Mouse (Mus musculus) heart, postnatal 25 days (tissue): ENCODE results near the gene Prr19. TPM values are rescaled to one million over a fixed set of nuclear protein-coding genes. Genes with fewer than 3 reads are reported as not detected.
"Not testable (repeated sequence)": the region's sequence is repeated elsewhere in the genome, so short reads cannot be mapped to it uniquely, and the experiment has no call there.

Source experiments
- DNase-seq: peaks from one replicate; pipeline ENCODE4 v3.0.0; 2022; ENCODE audit warnings: low spot score
- intact Hi-C: fragments of 180-260 bp; cut with DNase I; formaldehyde crosslinking; loops from one replicate; pipeline ENCODE4 v1.15.1; 2025
- total RNA-seq, 2 experiments: library from RNA; stranded (reverse); gene quantifications; 2 replicates each; pipeline ENCODE4 v1.2.3; 2021

Gene Prr19
- not detected for total RNA-seq

DNA sequence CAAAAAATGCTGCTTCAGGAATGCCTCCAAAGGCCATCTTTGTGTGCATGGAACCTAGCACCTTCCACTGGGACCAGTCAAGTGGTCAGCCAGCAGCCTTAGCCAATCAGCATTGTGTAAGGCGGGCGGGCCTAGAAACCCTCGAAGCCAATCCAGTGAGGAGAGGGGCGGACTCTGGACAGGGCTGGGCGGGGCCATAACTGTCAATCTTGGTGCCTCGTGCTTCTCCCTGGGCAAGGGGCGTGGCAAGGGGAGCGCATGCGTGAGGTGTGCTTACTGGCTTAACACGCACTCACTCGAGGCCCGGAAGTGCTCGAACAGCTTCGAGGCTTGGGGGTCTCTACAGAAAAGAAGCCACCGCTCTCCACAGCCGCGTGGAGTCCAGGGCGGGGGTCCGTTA is at the start of gene Prr19:
TSS of gene Prr19 (plus strand) at position 349 of the 400 bp plus-strand sequence.
- intact Hi-C loops = no loop called here

DNA sequence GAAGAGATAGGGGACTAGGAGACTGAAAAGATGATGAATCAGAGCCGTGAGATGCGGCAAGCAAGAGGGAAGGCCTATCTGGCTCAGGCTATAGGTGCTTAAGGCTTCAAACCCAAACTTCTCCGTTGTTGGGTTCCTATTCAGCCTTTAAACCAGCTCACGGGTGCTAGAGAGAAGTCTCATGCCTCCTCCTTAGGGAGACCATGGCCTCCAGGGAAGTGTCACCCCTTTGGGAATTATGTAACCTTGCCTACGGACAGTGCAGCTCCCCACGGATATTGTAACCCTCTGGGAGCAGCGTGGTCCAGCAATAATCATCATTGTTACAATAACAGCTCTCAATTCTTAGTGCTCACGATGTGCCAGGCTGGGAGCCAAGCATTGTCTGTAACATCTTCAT is 49.4 kb upstream of the Prr19 start:
- intact Hi-C loops = loop anchor here (2.0 kb wide), 1 partner anchor 15 kb away; the partner anchor contains the start of gene Cic
- no peak for DNase-seq

More for the DNA sequence above, at the start of gene Prr19:
- DNase-seq = no peak

GRCm38 (mm10) chr7:25261896-25262295 is 39.3 kb upstream of the Prr19 start:
- intact Hi-C loops = no loop called here
- no peak for DNase-seq

GRCm38 (mm10) chr7:25263968-25264870 is 37.0 kb upstream of the Prr19 start:
- intact Hi-C loops = no loop called here
- no peak for DNase-seq

- not testable (repeated sequence) for DNase-seq
- intact Hi-C loops = loop anchor here (2.0 kb wide), 1 partner anchor 13 kb away; no protein-coding TSS in a partner anchor
These were observed 35.5 kb upstream of the Prr19 start for GRCm38 (mm10) chr7:25265743-25266142.

DNA sequence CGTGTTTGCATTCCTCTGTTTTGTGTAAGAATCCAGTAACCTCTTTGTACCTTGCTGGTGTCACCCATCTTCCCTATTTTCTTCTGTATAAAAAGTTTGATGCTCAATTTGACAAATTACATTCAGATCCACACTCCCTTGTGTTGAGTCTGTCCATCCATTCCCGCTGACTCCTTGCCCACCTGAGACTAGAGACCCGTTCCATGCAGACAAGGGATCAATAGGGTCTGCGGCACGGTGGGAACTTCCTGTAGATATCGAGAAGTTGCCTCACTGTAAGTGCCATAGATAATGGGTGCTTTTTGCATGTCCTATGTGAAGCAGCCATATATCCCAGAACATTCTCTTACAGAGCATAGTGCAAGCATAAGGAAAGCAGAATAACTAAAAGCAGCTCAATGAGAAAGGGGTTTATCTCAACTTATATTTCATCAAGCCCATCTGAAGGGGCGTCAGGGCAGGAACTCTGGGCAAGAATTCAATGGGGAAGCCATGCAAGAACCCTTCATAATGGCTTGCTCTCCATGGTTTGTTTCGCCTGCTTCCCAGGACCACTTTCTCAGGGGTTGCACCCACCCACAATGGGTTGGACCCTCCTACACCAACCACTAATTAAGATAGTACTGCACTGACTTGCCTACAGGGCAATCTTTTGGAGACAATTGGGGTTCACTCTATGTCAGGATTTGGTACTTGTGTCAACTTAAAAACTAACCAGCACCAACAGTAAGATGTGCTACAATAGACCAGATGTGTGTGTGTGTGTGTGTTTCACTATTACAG is 34.8 kb upstream of the Prr19 start:
- intact Hi-C loops = loop anchor here (2.0 kb wide), 1 partner anchor 14 kb away; no protein-coding TSS in a partner anchor
- DNase-seq = no peak

GRCm38 (mm10) chr7:25267301-25267750 is 33.9 kb upstream of the Prr19 start, which contains the start of gene Cic:
TSS of gene Cic (plus strand) at chr7:25267704.
- intact Hi-C loops = loop anchor here (2.0 kb wide), 1 partner anchor 15 kb away; no protein-coding TSS in a partner anchor
- peak; percentile 99 for DNase-seq

GRCm38 (mm10) chr7:25267751-25268463 is 33.3 kb upstream of the Prr19 start:
- peak; percentile 100 for DNase-seq
- intact Hi-C loops = loop anchor here (2.0 kb wide), 1 partner anchor 15 kb away; no protein-coding TSS in a partner anchor

DNA sequence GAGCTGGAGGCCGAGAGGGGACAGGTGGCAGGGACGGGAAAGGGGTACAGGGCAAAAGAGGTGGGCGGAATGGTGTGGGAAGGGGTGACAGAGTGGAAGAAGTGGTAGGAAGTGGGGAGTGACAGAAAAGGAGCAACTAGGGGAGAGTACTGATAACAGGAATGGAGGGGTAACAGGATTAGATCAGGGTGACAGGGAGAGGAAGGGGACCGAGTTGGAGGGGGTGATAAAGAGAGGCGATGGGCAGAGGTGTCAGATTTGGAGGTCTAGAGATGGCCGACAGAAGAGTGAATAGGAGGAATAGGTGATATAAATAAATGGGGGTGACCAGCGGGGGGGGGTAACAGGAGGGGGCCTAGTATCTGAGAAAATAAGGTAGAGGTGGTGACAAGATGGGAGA is 32.6 kb upstream of the Prr19 start:
- intact Hi-C loops = no loop called here

GRCm38 (mm10) chr7:25269029-25269428 is 32.2 kb upstream of the Prr19 start:
- intact Hi-C loops = no loop called here
- DNase-seq = no peak

More for the DNA sequence above, 32.6 kb upstream of the Prr19 start:
- DNase-seq = no peak

GRCm38 (mm10) chr7:25269545-25270271 is 31.5 kb upstream of the Prr19 start:
- DNase-seq = no peak
- intact Hi-C loops = no loop called here

DNA sequence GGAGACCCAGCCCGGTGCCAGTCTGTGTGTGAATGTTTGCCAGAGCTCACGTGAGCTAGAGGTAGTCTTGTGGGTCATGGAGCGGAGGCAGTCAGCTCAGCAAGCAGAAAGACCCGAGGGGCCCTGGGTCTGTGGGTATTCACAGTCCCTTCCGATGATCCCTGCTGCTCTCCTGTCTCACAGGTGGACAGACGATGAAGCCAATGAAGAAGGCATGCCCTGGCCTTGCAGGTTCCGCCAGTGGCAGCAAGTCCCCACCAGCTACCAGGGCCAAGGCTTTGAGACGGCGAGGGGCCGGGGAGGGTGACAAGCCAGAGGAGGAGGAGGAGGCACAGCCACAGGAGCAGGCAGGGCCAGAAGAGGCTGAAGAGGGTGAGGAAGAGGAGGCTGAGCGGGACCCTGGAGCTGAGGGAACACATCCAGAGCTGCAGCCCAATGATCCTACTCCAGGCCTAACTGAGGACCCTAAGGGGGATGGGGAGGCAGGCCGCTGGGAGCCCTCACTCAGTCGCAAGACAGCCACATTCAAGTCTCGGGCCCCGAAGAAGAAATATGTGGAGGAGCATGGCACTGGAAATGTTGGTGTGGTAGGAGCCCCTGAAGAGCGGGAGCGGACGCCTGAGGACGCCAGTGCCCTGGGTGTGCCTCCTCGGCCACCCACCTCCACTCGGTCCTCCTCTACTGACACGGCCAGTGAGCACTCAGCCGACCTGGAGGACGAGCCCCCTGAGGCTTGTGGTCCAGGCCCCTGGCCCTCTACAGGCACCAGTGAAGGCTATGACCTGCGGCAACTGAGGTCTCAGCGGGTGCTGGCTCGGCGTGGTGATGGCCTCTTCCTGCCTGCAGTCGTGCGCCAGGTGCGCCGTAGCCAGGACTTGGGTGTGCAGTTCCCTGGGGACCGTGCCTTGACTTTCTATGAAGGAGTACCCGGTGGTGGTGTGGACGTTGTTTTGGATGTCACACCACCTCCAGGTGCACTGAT is 30.3 kb upstream of the Prr19 start:
- DNase-seq = no peak
- intact Hi-C loops = no loop called here

DNA sequence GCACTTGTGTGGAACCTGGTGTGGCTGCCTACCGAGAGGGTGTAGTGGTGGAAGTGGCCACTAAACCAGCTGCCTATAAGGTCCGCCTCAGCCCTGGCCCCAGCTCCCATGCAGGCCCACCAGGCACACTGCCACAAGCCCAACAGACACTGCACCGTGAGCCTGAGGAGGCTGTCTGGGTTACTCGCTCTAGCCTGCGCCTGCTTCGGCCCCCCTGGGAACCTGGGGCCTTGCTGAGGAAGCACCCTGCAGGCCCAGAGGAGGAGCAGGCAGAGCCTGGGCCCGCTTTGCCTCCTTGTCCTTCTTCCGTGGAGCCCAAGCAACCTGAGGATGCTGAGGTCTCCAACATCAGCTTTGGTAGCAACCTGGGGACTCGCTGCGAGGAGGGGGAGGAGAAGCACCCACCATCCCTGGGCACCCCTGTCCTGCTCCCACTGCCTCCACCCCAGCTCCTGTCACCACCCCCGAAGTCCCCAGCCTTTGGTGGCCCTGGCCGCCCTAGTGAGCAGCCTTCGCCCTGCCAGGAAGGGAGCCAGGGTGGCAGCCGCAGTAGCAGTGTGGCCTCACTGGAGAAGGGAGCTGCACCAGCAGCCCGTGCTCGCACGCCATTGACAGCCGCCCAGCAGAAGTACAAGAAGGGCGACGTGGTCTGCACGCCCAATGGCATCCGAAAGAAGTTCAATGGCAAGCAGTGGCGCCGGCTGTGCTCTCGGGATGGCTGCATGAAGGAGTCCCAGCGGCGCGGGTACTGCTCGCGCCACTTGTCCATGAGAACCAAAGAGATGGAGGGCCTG is 29.4 kb upstream of the Prr19 start:
- intact Hi-C loops = no loop called here
- DNase-seq = no peak

DNA sequence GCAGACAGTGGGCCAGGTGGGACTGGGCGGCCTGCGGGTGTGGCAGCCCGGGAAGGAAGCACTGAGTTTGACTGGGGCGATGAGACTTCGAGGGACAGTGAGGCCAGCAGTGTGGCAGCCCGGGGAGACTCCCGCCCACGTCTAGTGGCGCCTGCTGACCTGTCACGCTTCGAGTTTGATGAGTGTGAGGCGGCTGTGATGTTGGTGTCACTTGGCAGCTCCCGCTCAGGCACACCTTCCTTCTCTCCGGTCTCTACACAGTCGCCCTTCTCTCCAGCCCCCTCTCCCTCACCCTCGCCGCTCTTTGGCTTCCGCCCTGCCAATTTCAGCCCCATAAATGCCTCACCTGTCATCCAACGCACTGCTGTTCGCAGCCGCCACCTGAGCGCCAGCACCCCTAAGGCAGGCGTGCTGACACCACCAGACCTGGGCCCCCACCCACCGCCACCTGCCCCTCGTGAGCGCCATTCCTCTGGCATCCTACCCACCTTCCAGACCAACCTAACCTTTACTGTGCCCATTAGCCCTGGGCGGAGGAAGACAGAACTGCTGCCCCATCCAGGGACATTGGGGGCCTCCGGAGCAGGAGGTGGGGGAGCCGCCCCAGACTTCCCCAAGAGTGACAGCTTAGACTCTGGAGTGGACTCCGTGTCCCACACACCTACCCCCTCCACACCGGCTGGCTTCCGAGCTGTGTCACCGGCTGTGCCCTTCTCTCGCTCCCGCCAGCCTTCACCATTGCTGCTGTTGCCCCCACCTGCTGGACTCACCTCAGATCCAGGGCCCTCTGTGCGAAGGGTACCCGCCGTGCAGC is 28.6 kb upstream of the Prr19 start:
- intact Hi-C loops = no loop called here

DNA sequence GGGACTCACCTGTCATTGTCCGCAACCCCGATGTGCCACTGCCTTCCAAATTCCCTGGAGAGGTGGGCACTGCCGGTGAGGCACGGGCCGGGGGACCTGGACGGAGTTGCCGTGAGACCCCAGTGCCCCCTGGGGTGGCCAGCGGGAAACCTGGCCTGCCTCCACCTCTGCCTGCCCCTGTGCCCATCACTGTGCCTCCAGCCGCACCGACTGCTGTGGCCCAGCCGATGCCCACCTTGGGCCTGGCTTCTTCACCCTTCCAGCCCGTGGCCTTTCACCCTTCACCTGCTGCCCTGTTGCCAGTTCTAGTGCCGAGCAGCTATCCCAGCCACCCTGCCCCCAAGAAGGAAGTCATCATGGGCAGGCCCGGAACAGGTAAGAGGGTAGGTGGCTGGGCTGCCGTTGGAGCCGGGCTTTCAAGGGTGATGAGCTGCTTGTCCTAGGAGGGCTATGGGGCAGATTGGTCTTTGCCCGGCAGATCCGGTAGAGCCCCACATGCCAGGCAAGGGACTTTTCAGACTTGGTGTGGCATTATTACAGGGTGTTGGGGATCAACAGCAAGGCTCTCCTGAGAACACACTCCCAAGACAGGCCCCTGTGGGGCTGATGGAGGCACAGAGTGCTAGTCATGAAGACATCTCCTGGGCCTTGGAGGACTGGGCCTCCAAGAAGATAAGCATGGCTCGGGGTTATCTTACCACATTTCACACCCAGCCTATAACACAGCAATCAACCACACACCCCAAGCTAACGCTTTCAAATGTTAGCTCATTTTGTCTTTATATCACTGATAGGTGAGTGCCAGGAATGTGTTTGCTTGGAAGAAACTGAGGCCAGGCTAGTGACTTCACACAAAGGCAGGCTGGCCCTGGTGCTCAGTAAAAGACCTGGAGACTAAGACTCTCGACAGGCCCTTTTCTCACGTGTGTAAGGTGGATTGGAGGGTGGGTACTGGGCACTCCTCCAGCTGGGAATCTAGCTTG is 27.7 kb upstream of the Prr19 start:
- no peak for DNase-seq

More for the DNA sequence above, 28.6 kb upstream of the Prr19 start:
- no peak for DNase-seq

More for the DNA sequence above, 27.7 kb upstream of the Prr19 start:
- intact Hi-C loops = no loop called here
